Mouse (Mus musculus): ENCODE results near the gene Depp1.
"Not testable (repeated sequence)": the region's sequence is repeated elsewhere in the genome, so short reads cannot be mapped to it uniquely, and the experiment has no call there.

Depp1 gene

DNA sequence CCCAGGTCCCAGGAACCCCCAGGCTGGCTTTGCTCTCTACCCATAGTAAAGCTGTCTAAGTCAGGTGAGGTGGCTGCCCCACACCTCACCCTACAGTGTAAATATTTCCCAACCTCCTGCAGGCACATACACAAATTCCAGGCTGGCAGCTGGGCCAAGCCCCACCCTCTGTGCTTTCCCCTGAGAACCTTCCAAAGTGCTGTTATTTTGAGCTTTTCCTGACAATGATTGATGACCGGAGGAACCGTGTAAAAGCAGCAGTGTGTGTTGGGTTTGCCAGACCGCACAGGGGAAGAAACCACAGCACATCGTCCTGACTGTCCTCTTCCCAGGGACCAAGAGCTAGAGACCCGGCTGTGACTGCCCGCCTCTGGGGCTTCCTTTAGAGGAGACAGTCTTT, at the start of gene Depp1:
Gene Depp1 (plus strand): TSS at position 204 of the 400 bp plus-strand sequence.
- in situ Hi-C loops (cut with MboI, MseI): loop anchor here (10.0 kb wide), 2 partner anchors 134 to 1474 kb away; no protein-coding TSS in a partner anchor

DNA sequence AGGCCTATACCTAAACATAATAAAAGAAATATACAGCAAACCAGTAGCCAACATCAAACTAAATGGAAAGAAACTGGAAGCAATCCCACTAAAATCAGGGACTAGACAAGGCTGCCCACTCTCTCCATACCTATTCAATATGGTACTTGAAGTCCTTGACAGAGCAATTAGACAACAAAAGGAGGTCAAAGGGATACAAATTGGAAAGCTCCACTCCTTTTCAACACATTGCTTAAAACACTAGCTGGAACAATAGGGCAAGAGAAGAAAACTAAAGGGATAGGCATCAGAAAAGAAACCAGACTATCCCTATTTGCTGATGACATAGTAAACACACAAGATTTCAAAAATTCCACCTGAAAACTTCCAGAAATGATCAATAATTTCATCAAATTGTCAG, 49.4 kb upstream of the Depp1 start:
- in situ Hi-C loops (cut with MboI, MseI): not testable (repeated sequence)

DNA sequence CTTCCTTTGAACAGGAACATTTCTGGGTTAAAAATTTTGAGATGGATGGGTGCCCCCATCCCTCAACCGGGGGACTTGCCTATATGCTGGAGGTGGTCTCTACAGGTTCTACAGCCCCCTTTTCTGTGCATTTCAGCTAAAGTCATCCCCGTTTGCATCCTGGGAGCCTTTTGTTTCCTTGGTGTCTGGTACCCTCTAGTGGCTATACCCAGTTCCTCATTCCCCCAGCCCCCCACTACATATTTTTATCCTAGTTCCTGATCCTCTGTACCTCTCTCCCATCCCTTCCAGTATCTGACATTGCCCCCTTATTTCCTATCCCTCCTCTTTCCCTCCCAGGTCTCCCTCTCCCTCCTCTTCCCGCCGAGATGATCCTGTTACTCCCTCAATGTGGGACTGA, 43.2 kb upstream of the Depp1 start:
- in situ Hi-C loops (cut with MboI, MseI): no loop called here

DNA sequence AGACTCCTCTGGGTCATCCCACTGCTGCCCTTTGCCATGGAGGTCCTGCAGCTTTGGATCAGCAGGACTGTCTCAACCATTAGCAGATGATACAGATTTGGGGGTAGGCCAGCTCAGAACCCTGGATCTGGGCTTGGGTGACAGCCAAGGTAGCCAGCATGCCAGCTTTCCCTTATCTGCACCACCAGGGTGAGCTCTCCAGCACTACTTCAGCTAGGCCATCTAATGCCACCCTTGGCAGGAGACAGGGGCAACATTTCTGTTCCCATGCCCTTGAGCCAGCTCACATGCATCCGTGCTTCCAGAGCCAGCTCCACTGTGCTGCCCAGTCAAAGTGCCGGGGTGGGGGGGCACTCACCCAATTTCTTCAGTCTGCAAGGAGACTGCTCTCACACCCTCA, 34.7 kb upstream of the Depp1 start:
- in situ Hi-C loops (cut with MboI, MseI): no loop called here

DNA sequence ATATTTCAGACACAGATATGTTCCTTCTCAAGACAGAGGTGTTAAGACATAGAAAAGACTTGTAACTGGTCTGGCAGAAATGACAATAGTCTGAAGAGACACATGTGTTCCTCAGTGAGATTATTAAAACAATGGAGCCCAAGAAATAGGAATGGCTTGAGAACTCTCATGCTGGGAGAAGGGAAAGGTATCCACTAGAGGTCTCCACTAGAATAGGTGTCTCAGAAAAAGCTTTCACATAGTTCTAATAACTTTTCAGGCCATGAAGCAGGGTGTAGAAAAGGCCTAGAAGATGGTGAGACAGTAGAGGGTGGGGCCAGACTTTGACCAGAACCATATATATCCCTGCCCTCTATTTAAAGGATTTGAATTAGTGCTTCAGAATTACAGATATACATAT, 32.3 kb upstream of the Depp1 start:
- in situ Hi-C loops (cut with MboI, MseI): no loop called here

DNA sequence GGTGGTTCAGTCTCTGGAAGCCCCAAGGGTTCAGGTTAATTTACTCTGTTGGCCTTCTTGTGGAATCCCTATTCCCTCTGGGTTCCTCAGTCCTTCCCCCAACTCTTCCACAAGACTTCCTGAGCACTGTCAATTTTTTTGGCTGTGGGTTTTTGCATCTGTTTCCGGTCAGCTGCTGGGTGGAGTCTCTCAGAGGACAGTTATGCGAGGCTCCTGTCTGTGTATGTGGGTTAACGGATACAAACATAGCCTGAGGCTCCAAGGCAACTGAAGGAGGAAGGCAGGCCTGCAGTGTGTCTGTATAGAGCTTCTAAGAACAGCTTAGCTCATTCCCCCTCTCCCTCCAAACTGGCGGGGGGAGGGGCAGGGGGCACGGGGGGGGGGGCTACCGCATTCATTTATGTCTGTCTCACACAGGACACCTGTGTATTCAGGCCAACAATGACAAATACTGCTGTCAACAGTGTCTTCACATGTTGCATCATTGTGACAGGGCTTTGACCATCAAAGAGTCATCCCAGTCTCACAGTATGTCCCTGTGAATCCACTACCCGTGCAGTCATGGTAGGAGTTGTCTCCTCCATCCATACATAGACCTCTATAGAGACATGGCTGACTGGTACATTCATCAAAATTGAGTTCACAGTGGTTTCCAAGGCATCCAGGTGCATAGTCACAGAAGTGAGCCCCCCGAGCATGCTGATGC, 28.9 kb upstream of the Depp1 start:
- in situ Hi-C loops (cut with MboI, MseI): no loop called here

DNA sequence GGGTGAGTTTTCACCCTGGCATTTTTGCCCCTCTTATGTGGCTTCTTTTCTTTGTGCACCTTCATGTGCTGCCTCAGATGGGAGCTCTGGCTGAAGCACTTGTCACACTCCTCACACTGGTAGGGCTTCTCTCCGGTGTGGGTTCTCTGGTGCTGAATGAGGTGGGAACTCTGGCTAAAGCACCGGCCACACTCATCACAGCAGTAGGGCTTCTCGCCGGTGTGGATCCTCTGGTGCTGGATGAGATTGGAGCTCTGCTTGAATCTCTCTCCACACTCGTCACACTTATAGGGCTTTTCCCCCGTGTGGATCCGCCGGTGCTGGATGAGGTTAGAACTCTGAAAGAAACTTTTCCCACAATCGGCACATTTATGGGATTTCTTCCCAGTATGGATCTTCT, 24.0 kb upstream of the Depp1 start:
- in situ Hi-C loops (cut with MboI, MseI): not testable (repeated sequence)

DNA sequence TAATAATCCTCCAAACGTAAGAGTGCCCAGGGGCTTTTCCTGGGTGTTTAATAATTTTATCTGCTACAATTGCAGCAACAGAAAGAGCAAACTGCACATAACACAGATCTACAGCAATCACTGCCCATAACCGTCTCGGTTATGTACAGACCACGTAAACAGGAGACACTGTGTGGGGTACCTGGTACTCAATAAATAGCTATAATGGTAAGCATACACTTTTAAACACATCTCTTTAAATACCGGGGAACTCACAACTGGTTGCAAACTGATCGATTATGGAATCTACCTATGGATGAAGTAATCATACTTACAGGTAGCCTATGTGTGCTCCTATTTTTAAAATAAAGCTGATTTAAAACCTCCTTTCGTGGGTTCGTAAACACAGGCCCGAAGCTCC, 22.3 kb upstream of the Depp1 start:
- in situ Hi-C loops (cut with MboI, MseI): no loop called here

DNA sequence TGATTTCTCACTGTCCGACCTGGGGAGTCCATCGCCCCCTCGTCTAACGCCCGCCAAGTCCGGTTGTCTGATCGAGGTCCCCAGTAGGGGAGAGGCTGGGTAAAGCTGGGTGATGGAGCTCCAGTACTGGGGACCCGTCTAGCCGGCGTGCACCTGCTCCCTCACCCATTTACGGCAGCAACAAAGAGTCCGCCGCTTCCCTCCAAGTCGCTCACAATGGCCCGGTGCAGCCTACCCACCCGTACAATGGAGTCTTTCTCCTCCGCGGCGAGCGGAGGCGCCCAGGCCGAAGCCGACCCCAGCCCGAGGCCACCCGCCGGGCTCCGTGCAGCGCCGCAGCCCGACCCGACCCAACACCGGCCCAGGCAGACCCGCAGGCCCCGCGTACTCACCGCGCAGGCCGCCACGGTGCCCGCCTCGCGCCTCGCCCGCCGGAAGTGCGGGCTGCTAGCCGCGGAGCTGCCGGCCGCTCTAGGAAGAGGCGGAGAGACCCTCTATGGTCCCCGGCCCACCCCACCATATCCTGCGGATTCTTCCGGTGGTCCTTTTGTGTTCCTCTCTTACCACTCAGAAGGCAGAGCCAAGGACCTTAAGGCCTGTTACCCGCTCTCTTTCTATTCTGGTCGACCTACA, 21.8 kb upstream of the Depp1 start, which contains the start of gene Zfp422:
Gene Zfp422 (minus strand): TSS at position 461 of the 633 bp plus-strand sequence.
- in situ Hi-C loops (cut with MboI, MseI): no loop called here

DNA sequence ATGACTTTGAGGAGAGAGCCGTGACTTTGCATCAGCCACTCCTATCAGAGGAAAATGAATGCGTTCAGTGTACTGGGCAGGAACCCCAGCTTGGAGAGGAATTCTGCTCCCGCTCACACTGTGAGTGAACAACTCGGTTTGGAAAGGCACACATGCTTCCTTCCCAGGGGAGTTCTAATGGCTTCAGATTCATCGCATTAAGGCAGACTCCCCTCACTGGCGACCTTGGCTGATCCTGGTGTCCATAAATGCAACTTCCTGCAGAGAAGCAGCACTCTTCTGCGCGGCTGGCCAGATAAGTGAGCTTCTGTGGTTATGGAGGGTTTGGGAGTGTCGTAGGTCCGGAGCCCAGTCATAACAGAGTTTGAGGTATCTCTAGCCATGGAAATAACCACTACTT, 20.6 kb upstream of the Depp1 start:
- in situ Hi-C loops (cut with MboI, MseI): no loop called here

DNA sequence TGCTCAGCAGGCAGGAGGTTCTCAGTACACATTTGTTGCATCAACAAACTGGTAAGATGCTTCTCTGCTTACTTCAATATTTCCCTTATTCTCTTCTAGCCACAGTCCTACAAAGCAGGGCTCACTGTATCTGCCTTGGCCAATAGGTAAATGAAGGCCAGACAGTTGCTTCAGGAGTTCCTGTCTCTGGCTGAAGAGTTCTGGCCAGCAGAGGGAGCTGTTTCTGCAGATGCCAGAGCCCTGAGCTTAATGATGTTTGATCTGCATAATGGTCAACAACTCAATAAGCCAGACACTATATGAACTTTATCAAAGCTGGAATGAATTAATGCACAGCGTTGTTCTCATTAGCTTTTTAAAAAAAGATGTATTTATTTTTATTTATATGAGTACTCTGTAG, 18.3 kb upstream of the Depp1 start:
- in situ Hi-C loops (cut with MboI, MseI): no loop called here

DNA sequence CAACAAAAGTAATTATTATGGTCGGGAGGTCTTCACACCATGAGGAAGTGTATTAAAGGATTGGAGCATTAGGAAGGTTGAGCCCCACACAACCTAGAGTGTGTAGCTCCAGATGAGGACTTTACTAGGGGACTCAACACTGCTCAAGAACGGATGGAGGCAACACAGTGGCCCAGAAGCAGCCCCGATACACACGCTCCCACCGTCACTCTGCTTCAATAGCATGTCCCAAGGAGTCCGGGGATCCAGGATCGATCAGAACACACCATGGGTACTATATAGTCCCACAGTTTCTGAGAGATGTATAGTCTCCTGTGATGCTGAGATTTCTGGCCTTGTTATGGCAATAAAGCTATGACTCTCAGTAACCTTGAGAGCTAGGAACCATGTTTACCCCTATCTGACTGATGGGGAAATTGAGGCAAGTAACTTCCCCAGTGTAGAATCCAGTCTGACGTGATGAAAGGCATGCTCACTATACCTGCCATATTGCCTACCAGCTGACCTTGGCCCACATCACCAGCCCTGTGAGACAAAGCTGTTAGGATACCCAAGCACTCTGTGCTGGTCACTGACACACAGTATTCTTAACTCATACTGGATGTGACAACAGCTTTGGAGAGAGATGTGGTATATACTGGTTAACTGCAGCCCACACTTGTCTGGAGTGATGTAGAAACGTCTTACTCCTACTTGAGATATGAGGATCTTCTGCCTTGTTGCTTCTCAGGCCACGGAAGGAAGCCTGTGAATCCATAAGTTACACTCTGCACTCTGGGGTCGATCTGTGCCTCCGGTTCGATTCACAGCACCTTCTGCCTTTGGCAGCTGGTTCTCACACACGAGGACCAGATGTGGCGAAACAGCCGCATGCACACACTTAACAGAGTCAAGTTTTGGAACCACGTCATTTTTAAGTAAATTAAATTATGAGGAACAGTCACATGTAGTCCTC, 16.4 kb upstream of the Depp1 start:
- in situ Hi-C loops (cut with MboI, MseI): no loop called here

DNA sequence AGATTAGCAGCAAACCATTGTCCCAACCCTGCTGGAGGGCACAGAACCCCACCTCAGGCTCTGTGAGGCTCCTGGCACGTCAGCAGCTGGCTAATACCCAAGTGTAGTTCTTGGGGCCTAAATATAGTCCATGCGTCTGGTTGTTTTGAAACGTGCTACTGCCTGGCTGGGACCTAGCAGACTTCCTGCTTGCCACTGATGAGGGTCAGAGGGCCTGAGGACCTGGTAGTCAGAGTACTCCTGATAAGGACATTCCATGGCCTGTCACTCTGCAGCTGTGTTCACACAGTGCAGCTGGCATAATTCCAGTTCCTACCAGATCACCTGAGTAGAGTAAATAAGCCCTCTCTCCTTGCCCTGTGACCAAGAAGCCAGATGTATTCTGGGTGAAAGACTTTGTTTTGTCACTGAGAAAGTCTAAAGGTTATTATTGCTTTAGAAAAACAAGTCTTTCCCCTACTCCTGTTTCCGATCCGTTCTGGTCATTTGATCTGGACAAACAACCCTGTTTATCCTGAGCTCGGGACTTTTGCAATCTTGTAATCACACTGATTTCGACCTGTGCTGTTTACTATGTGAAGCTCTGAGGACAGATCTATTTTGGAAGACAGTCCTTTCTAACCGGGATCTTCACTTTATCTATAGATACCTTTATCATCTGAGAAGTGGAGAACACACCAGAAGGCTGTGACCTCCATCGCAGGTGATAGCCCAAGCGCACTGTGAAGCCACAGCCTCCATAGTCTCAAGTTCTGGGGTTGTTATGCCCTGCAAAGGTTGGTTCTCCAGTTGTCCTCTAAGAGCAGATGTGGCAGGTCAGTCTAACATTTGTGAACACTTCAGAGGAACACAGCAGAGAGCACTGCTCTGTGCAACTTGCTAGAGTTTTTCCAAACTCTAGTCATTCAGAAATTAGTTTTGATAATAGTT, 14.9 kb upstream of the Depp1 start:
- in situ Hi-C loops (cut with MboI, MseI): no loop called here

DNA sequence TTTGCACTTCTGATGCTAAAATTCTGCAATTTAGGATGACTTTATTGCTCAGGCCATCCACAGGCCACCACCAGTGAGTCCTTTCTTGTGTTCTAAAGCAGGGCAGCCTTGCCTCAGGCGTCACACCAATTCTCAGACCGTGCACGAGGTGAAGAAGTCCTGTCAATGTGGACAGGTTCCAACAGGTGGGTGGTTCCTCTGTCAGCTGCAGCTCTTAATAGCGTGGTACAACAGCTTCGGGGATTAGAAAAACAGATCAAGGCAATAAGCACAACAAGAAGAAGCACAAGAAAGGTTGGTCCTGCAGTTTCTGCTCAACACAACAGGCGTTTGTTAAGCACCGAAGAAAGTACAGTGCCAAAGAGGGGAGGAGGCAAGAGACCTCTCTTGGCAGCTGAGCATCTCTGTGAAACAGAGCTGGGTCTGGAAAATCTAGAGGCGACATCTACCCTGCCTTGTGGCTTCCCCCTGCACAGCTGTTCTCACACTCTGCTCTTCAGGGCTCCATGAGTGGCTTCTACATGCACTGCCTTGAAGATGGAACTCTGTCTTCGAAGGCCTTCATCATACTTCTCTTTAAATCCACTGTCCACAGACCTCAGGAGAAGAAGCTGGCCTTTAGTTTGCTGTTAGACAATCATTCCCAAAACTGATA, 13.7 kb upstream of the Depp1 start:
- in situ Hi-C loops (cut with MboI, MseI): no loop called here

DNA sequence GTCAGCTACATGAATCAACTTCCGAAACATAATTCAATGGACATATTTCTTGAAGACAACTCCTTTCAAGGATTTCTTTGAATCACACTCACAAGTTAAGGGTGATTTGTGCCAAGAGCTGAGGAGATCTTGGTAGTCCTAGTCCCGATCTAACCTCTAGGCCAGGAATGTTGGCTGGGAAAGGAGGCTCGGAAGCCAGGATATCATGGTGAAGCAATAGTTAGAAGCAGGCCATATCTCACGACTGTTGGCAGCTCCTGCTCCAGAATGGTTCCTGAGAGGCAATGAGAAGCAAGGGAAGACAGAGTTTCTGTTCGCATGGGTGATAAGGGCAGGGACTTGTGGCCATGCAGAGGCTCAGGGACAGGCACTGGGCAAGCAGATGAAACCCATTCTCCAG, 12.9 kb upstream of the Depp1 start:
- in situ Hi-C loops (cut with MboI, MseI): no loop called here

DNA sequence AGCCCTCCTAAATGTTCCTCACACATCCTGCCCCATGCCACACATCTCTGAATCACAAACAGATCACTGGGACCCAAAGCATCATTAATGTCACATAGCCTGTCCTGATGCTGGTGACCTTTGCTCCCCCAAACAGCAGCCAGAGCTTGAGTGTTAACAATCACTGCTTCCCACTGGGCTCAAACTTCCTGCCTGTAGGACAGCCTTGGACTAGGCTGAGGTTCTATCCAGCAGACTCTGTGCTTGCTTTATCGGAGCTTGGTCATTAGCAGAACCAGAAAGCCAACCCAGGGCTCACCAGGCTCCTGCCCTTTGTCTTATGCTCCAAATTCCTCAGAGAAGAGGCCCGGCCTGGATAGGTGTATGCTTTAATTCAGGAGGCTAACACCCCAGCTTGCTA, 11.5 kb upstream of the Depp1 start:
- in situ Hi-C loops (cut with MboI, MseI): no loop called here

DNA sequence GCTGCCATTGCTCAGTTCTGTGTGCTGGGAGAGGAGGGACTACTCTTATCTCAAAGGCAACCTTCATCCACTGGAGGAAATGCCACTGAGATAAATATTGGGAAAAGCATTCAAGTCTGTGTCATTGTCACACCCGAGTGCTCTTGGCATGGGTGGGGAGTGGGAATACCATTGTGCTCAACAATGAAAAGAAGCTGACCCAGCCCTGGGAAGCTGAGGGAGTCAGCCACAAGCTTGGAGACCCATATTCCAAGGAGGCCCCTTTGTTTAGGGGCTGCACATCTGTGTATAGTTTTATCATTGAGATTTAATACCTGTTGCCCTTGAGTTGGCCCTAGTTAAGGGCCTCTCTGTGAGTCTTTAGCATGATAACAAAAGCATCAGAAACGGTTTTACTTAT, 10.7 kb upstream of the Depp1 start:
- in situ Hi-C loops (cut with MboI, MseI): no loop called here

DNA sequence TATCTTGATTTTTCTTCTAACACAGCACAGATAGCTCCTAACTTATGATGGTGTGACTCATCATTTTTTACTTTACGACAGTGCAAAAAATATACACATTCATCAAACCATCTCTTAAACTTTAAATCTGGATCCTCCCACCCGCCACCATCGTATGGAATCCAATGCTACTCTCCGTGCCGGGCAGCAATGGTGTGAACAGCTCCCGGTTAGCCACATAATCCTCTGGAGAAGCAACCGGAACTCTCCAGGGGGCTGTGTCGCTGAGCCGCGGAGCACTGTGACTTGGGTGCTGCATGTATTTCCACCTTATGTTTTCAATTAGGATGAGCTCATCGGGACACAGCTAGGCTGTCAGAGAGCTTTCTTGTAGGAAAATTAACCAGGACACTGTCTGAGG, 7.5 kb upstream of the Depp1 start:
- in situ Hi-C loops (cut with MboI, MseI): no loop called here

DNA sequence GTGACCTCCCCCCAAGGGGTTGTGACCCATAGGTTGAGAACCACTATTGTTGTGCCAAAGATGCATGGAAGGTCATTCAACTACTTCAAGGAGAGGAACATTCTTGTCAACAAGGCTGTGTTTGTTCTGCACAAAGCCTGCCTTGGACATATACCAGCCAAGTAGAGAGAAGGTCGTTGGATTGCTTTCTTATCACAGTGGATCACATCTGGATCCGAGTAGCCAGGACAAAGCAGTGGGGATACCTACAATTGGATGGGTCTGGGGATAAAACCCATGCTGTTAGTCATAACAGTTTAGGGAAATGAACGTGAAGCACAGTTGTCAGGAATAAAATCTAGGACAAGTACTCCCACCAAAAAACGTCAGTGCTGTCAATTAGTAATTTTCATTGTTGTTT, 6.5 kb upstream of the Depp1 start:
- in situ Hi-C loops (cut with MboI, MseI): no loop called here

DNA sequence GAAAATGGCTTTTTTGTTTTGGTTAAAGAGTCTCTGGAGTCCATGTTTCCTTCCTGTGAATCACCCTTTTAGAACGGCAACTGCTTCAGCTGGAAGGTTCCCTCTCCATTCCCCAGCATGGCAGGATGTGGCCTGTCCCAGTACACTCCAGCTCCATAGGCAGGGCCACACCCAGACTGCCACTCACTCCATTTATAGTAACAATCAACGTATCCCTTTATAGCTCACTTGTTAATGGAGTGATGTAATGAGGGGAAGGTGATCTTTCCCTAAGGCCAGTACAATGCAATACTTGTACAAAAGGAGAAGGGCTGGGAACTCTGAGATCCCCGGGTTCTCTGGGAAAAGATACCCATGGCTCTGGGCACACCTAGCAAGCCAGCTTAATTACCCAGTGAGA, 6.1 kb upstream of the Depp1 start:
- in situ Hi-C loops (cut with MboI, MseI): no loop called here

DNA sequence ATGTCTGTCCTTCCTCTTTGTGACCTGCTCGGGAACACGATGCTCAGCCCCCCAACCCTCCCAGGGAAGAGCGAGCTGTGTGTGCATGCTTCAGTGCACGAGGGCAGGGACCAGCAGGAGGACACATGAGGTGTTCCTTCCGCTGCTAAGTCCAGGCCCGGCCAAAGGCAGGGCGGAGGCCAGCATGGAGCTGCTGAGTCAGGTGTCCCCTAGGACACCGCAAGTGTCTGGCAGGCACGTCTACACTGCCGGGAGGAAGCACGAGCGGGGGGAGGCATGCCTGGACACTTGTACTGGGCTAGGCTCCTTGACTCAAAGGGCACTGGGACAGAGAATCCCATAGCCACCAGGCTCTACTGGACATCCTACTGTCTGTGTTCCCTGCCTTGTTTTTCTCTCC, 2.6 kb upstream of the Depp1 start:
- in situ Hi-C loops (cut with MboI, MseI): no loop called here
